Mouse (Mus musculus) midbrain, embryonic 15.5 days (tissue): Measurements from ENCODE around the gene Gal3st2. TPM values are rescaled to one million over a fixed set of nuclear protein-coding genes. Genes with fewer than 3 reads are reported as not detected.
A peak's percentile ranks its signal among the peaks of the same experiment; 100 is the strongest.
"Not testable (repeated sequence)": the region's sequence is repeated elsewhere in the genome, so short reads cannot be mapped to it uniquely, and the experiment has no call there.

Source experiments
- ATAC-seq: fragments of 200-750 bp; cut with Nextera tagmentation; replicated peaks from 2 replicates; pipeline ENCODE4 v1.8.0; 2017; ENCODE audit warnings: moderate TSS enrichment
- H3K27ac ChIP-seq: fragments of 300-500 bp; sonication (generic); 2 replicates; pipeline ENCODE4 v1.5.1; 2015; ENCODE audit warnings: mild to moderate bottlenecking, inconsistent platforms
- H3K27me3 ChIP-seq: fragments of 300-500 bp; sonication (generic); replicated peaks from 2 replicates; pipeline ENCODE4 v1.6.1; 2015; ENCODE audit warnings: inconsistent platforms
- H3K36me3 ChIP-seq: fragments of 300-500 bp; sonication (generic); replicated peaks from 2 replicates; pipeline ENCODE4 v1.6.1; 2015; ENCODE audit warnings: inconsistent platforms
- H3K4me1 ChIP-seq: fragments of 300-500 bp; sonication (generic); 2 replicates; pipeline ENCODE4 v1.6.1; 2015; ENCODE audit warnings: inconsistent platforms
- H3K4me2 ChIP-seq: fragments of 300-500 bp; sonication (generic); 2 replicates; pipeline ENCODE4 v1.6.1; 2015; ENCODE audit warnings: inconsistent platforms, mild to moderate bottlenecking, moderate library complexity
- H3K4me3 ChIP-seq: fragments of 300-500 bp; sonication (generic); 2 replicates; pipeline ENCODE4 v1.5.1; 2015; ENCODE audit warnings: mild to moderate bottlenecking, inconsistent platforms
- H3K9ac ChIP-seq: fragments of 300-500 bp; sonication (generic); 2 replicates; pipeline ENCODE4 v1.6.1; 2015; ENCODE audit warnings: mild to moderate bottlenecking, inconsistent platforms
- H3K9me3 ChIP-seq: fragments of 300-500 bp; sonication (generic); 2 replicates; pipeline ENCODE4 v1.6.1; 2016; ENCODE audit warnings: inconsistent platforms
- WGBS: fragments of 180-500 bp; shearing (Covaris S2); methylation state at CpG from one replicate; pipeline ENCODE4 v1.1.7; 2015; ENCODE audit warnings: mixed read lengths; 5-methylcytosine and 5-hydroxymethylcytosine counted together
- polyA plus RNA-seq: library from polyadenylated mRNA; unstranded; fragments of >200 nt; fragmentation: Nextera tagmentation; extraction: Ambion mirVana; gene quantifications from 2 replicates; pipeline ENCODE4 v1.2.1, GENCODE M21; 2015

The Gal3st2 gene
- polyA plus RNA-seq, 1 experiment from 2014 or later: not detected

- no peak overlapping the region for H3K9ac ChIP-seq
- H3K9me3 ChIP-seq: no peaks in the 10 kb centered on the region
- ATAC-seq: no peak; the same call in 1 of the 2 replicates
- 97% methylated on average over 4 of the region's 4 CpGs for WGBS
- no peaks in the 10 kb centered on the region for H3K36me3 ChIP-seq
- H3K4me3 ChIP-seq: no peak overlapping the region
- no peak overlapping the region for H3K4me2 ChIP-seq
- no peaks in the 10 kb centered on the region for H3K4me1 ChIP-seq
- H3K27ac ChIP-seq: no peak overlapping the region
- no peaks in the 10 kb centered on the region for H3K27me3 ChIP-seq
These were observed 25.9 kb upstream of the Gal3st2 start for GRCm38 (mm10) chr1:93835211-93835610.

- no peaks in the 10 kb centered on the region for H3K27me3 ChIP-seq
- no peak overlapping the region for H3K9ac ChIP-seq
- no peaks in the 10 kb centered on the region for H3K9me3 ChIP-seq
- H3K4me1 ChIP-seq: no peaks in the 10 kb centered on the region
- no peak overlapping the region for H3K4me3 ChIP-seq
- no peak for ATAC-seq
- no peak overlapping the region for H3K27ac ChIP-seq
- WGBS: 94% methylated on average over 6 of the region's 6 CpGs
- no peaks in the 10 kb centered on the region for H3K36me3 ChIP-seq
- H3K4me2 ChIP-seq: no peak overlapping the region
These were observed 25.1 kb upstream of the Gal3st2 start for GRCm38 (mm10) chr1:93835876-93836531.

GRCm38 (mm10) chr1:93836532-93836913, 24.6 kb upstream of the Gal3st2 start:
- Histone ChIP-seq H3K4me1 (no peaks in the 10 kb centered on the region), H3K36me3 (no peaks in the 10 kb centered on the region), H3K27me3 (no peaks in the 10 kb centered on the region), H3K27ac (no peak overlapping the region), H3K9ac (no peak overlapping the region), H3K4me3 (no peak overlapping the region), H3K9me3 (no peaks in the 10 kb centered on the region), H3K4me2 (no peak overlapping the region)
- no peak for ATAC-seq
- 94% methylated on average over 2 of the region's 2 CpGs for WGBS

GRCm38 (mm10) chr1:93837335-93837734, 23.8 kb upstream of the Gal3st2 start:
- Histone ChIP-seq H3K27me3 (no peaks in the 10 kb centered on the region), H3K9me3 (no peaks in the 10 kb centered on the region), H3K4me1 (no peaks in the 10 kb centered on the region), H3K4me3 (no peak overlapping the region), H3K9ac (no peak overlapping the region), H3K36me3 (no peaks in the 10 kb centered on the region), H3K4me2 (no peak overlapping the region), H3K27ac (no peak overlapping the region)
- 97% methylated on average over 8 of the region's 8 CpGs for WGBS
- no peak for ATAC-seq

- not testable (repeated sequence) for H3K9me3 ChIP-seq, H3K9ac ChIP-seq, H3K4me3 ChIP-seq, H3K4me2 ChIP-seq, H3K27ac ChIP-seq, H3K4me1 ChIP-seq, H3K36me3 ChIP-seq, ATAC-seq, H3K27me3 ChIP-seq
- 92% methylated on average over 8 of the region's 8 CpGs for WGBS
These were observed 22.5 kb upstream of the Gal3st2 start for GRCm38 (mm10) chr1:93838569-93838968.

GRCm38 (mm10) chr1:93845766-93846366, 15.2 kb upstream of the Gal3st2 start:
- H3K27ac ChIP-seq, H3K4me3 ChIP-seq, H3K36me3 ChIP-seq, H3K9me3 ChIP-seq, H3K4me2 ChIP-seq, H3K27me3 ChIP-seq, H3K4me1 ChIP-seq, H3K9ac ChIP-seq: not testable (repeated sequence)
- 69% methylated on average over 2 of the region's 3 CpGs for WGBS
- ATAC-seq: peak; percentile 75

GRCm38 (mm10) chr1:93855790-93856189, 5.3 kb upstream of the Gal3st2 start:
- not testable (repeated sequence) for H3K27me3 ChIP-seq, H3K36me3 ChIP-seq, H3K9me3 ChIP-seq, H3K27ac ChIP-seq, H3K9ac ChIP-seq, H3K4me1 ChIP-seq, H3K4me3 ChIP-seq, H3K4me2 ChIP-seq
- ATAC-seq: 0 out of 2 replicates have a peak, but pooled peaks have one; percentile 30
- 78% methylated on average over 4 of the region's 4 CpGs for WGBS

- 60% methylated on average over 6 of the region's 6 CpGs for WGBS
These were observed 3.7 kb upstream of the Gal3st2 start for GRCm38 (mm10) chr1:93857370-93857769.

GRCm38 (mm10) chr1:93857991-93858390, 3.1 kb upstream of the Gal3st2 start:
- Histone ChIP-seq H3K4me1 (no peaks in the 10 kb centered on the region), H3K36me3 (no peaks in the 10 kb centered on the region), H3K27ac (no peak overlapping the region), H3K27me3 (no peaks in the 10 kb centered on the region), H3K4me2 (no peak overlapping the region), H3K9ac (no peak overlapping the region), H3K4me3 (no peak overlapping the region), H3K9me3 (no peaks in the 10 kb centered on the region)
- no peak for ATAC-seq
- 88% methylated on average over 3 of the region's 3 CpGs for WGBS

More at GRCm38 (mm10) chr1:93857370-93857769, 3.7 kb upstream of the Gal3st2 start:
- Histone ChIP-seq H3K9ac (no peak overlapping the region), H3K9me3 (no peaks in the 10 kb centered on the region), H3K4me1 (no peaks in the 10 kb centered on the region), H3K27ac (no peak overlapping the region), H3K4me2 (no peak overlapping the region), H3K4me3 (no peak overlapping the region), H3K27me3 (no peaks in the 10 kb centered on the region), H3K36me3 (no peaks in the 10 kb centered on the region)
- ATAC-seq: no peak

GRCm38 (mm10) chr1:93859619-93860018, 1.5 kb upstream of the Gal3st2 start:
- Histone ChIP-seq H3K4me1 (no peaks in the 10 kb centered on the region), H3K9me3 (no peaks in the 10 kb centered on the region), H3K9ac (no peak overlapping the region), H3K4me2 (no peak overlapping the region), H3K36me3 (no peaks in the 10 kb centered on the region), H3K27me3 (no peaks in the 10 kb centered on the region), H3K4me3 (no peak overlapping the region), H3K27ac (no peak overlapping the region)
- no peak for ATAC-seq

GRCm38 (mm10) chr1:93871594-93872105, 10.5 kb downstream of the Gal3st2 start:
- not testable (repeated sequence) for H3K9ac ChIP-seq, H3K4me3 ChIP-seq, H3K27me3 ChIP-seq, H3K36me3 ChIP-seq, H3K9me3 ChIP-seq, H3K4me2 ChIP-seq, ATAC-seq, H3K27ac ChIP-seq, H3K4me1 ChIP-seq
- 57% methylated on average over 1 of the region's 1 CpGs for WGBS

- WGBS: 94% methylated on average over 17 of the region's 22 CpGs
- not testable (repeated sequence) for H3K36me3 ChIP-seq, H3K9ac ChIP-seq
These were observed 13.3 kb downstream of the Gal3st2 start for GRCm38 (mm10) chr1:93874405-93874804.

GRCm38 (mm10) chr1:93881778-93882177, 20.7 kb downstream of the Gal3st2 start:
- not testable (repeated sequence) for ATAC-seq
- WGBS: no CpG with 5 or more reads among the region's 11 CpGs

More at GRCm38 (mm10) chr1:93874405-93874804, 13.3 kb downstream of the Gal3st2 start:
- H3K27me3 ChIP-seq, ATAC-seq, H3K9me3 ChIP-seq, H3K27ac ChIP-seq, H3K4me1 ChIP-seq, H3K4me2 ChIP-seq, H3K4me3 ChIP-seq: not testable (repeated sequence)

More at GRCm38 (mm10) chr1:93881778-93882177, 20.7 kb downstream of the Gal3st2 start:
- not testable (repeated sequence) for H3K4me2 ChIP-seq, H3K27ac ChIP-seq, H3K4me3 ChIP-seq, H3K27me3 ChIP-seq, H3K9ac ChIP-seq, H3K36me3 ChIP-seq, H3K9me3 ChIP-seq, H3K4me1 ChIP-seq
